Mouse (Mus musculus): Measurements from ENCODE around the gene Panx2. TPM values are rescaled to one million over a fixed set of nuclear protein-coding genes. Genes with fewer than 3 reads are reported as not detected.

The Panx2 gene
- polyA plus RNA-seq, 1 experiment from 2014 or later: 1.9 TPM

- DNase-seq (ENCODE audit: low spot score): no peak
- H3K4me3 ChIP-seq: no peak overlapping the region
- H3K27ac ChIP-seq: no peak overlapping the region
- 96% methylated on average over 1 of the region's 1 CpGs for WGBS
- H3K4me1 ChIP-seq: peaks cover 14% of the 10 kb centered on the region
- no peaks in the 10 kb centered on the region for H3K9me3 ChIP-seq
- H3K27me3 ChIP-seq (ENCODE audit: insufficient read depth, poor library complexity, severe bottlenecking): no peaks in the 10 kb centered on the region
- H3K36me3 ChIP-seq: peaks cover 82% of the 10 kb centered on the region
Observed at GRCm38 (mm10) chr15:89083906-89084305, 24.4 kb downstream of the Panx2 start.

GRCm38 (mm10) chr15:89084826-89085225, 25.3 kb downstream of the Panx2 start:
- H3K27ac ChIP-seq: no peak overlapping the region
- H3K4me1 ChIP-seq: peaks cover 18% of the 10 kb centered on the region
- H3K36me3 ChIP-seq: peaks cover 73% of the 10 kb centered on the region
- no peaks in the 10 kb centered on the region for H3K9me3 ChIP-seq
- DNase-seq (ENCODE audit: low spot score): no peak
- no peak overlapping the region for H3K4me3 ChIP-seq
- 90% methylated on average over 2 of the region's 2 CpGs for WGBS
- H3K27me3 ChIP-seq (ENCODE audit: insufficient read depth, poor library complexity, severe bottlenecking): no peaks in the 10 kb centered on the region

GRCm38 (mm10) chr15:89088607-89089247, 29.2 kb downstream of the Panx2 start, which contains the start of gene Selenoo:
Selenoo (plus strand) TSS chr15:89089084.
- H3K27me3 ChIP-seq (ENCODE audit: insufficient read depth, poor library complexity, severe bottlenecking): no peaks in the 10 kb centered on the region
- H3K36me3 ChIP-seq: peaks cover 53% of the 10 kb centered on the region
- no peaks in the 10 kb centered on the region for H3K9me3 ChIP-seq
- peak within 1 kb of the TSS; percentile 96 for H3K4me3 ChIP-seq
- peak; percentile 95 for DNase-seq (ENCODE audit: low spot score)
- WGBS: 2% methylated on average over 38 of the region's 38 CpGs
- H3K27ac ChIP-seq: peak within 1 kb of the TSS; percentile 90
- peaks cover 21% of the 10 kb centered on the region for H3K4me1 ChIP-seq

- 3% methylated on average over 68 of the region's 68 CpGs for WGBS
Observed at GRCm38 (mm10) chr15:89089248-89090051, 29.9 kb downstream of the Panx2 start.

GRCm38 (mm10) chr15:89090662-89091061, 31.1 kb downstream of the Panx2 start:
- no peak overlapping the region for H3K4me3 ChIP-seq
- WGBS: 89% methylated on average over 4 of the region's 4 CpGs
- peaks cover 54% of the 10 kb centered on the region for H3K36me3 ChIP-seq
- H3K27ac ChIP-seq: no peak overlapping the region
- H3K4me1 ChIP-seq: peaks cover 21% of the 10 kb centered on the region
- no peak for DNase-seq (ENCODE audit: low spot score)
- H3K9me3 ChIP-seq: no peaks in the 10 kb centered on the region
- no peaks in the 10 kb centered on the region for H3K27me3 ChIP-seq (ENCODE audit: insufficient read depth, poor library complexity, severe bottlenecking)

More at GRCm38 (mm10) chr15:89089248-89090051, 29.9 kb downstream of the Panx2 start:
- DNase-seq (ENCODE audit: low spot score): no peak
- Histone ChIP-seq H3K36me3 (peaks cover 54% of the 10 kb centered on the region), H3K4me3 (peak overlapping the region; percentile 96), H3K4me1 (peaks cover 21% of the 10 kb centered on the region), H3K27me3 (ENCODE audit: insufficient read depth, poor library complexity, severe bottlenecking) (no peaks in the 10 kb centered on the region), H3K9me3 (no peaks in the 10 kb centered on the region), H3K27ac (peak overlapping the region; percentile 90)

- Histone ChIP-seq H3K27ac (no peak overlapping the region), H3K4me1 (peaks cover 21% of the 10 kb centered on the region), H3K9me3 (no peaks in the 10 kb centered on the region), H3K36me3 (peaks cover 54% of the 10 kb centered on the region), H3K27me3 (ENCODE audit: insufficient read depth, poor library complexity, severe bottlenecking) (no peaks in the 10 kb centered on the region), H3K4me3 (no peak overlapping the region)
- WGBS: 80% methylated on average over 5 of the region's 5 CpGs
- no peak for DNase-seq (ENCODE audit: low spot score)
Observed at GRCm38 (mm10) chr15:89092181-89092580, 32.6 kb downstream of the Panx2 start.

- no peak for DNase-seq (ENCODE audit: low spot score)
- Histone ChIP-seq H3K27me3 (ENCODE audit: insufficient read depth, poor library complexity, severe bottlenecking) (no peaks in the 10 kb centered on the region), H3K36me3 (peaks cover 100% of the 10 kb centered on the region), H3K9me3 (no peaks in the 10 kb centered on the region), H3K27ac (no peak overlapping the region), H3K4me1 (no peaks in the 10 kb centered on the region), H3K4me3 (no peak overlapping the region)
- 90% methylated on average over 5 of the region's 5 CpGs for WGBS
Observed at GRCm38 (mm10) chr15:89097450-89097849, 37.9 kb downstream of the Panx2 start.

GRCm38 (mm10) chr15:89098616-89099015, 39.1 kb downstream of the Panx2 start:
- no peak for DNase-seq (ENCODE audit: low spot score)
- Histone ChIP-seq H3K27ac (no peak overlapping the region), H3K9me3 (no peaks in the 10 kb centered on the region), H3K4me3 (no peak overlapping the region), H3K27me3 (ENCODE audit: insufficient read depth, poor library complexity, severe bottlenecking) (no peaks in the 10 kb centered on the region), H3K4me1 (no peaks in the 10 kb centered on the region), H3K36me3 (peaks cover 100% of the 10 kb centered on the region)
- 87% methylated on average over 7 of the region's 7 CpGs for WGBS

GRCm38 (mm10) chr15:89100823-89101222, 41.3 kb downstream of the Panx2 start:
- Histone ChIP-seq H3K27me3 (ENCODE audit: insufficient read depth, poor library complexity, severe bottlenecking) (no peaks in the 10 kb centered on the region), H3K36me3 (peaks cover 100% of the 10 kb centered on the region), H3K27ac (no peak overlapping the region), H3K4me3 (no peak overlapping the region), H3K9me3 (no peaks in the 10 kb centered on the region), H3K4me1 (no peaks in the 10 kb centered on the region)
- no peak for DNase-seq (ENCODE audit: low spot score)
- WGBS: 91% methylated on average over 12 of the region's 12 CpGs

- H3K4me3 ChIP-seq: no peak overlapping the region
- H3K4me1 ChIP-seq: no peaks in the 10 kb centered on the region
- no peak overlapping the region for H3K27ac ChIP-seq
- H3K9me3 ChIP-seq: no peaks in the 10 kb centered on the region
- DNase-seq (ENCODE audit: low spot score): no peak
- WGBS: 79% methylated on average over 5 of the region's 5 CpGs
- no peaks in the 10 kb centered on the region for H3K27me3 ChIP-seq (ENCODE audit: insufficient read depth, poor library complexity, severe bottlenecking)
- H3K36me3 ChIP-seq: peaks cover 100% of the 10 kb centered on the region
Observed at GRCm38 (mm10) chr15:89102646-89103045, 43.1 kb downstream of the Panx2 start.

GRCm38 (mm10) chr15:89103921-89104320, 44.4 kb downstream of the Panx2 start:
- Histone ChIP-seq H3K9me3 (no peaks in the 10 kb centered on the region), H3K27me3 (ENCODE audit: insufficient read depth, poor library complexity, severe bottlenecking) (no peaks in the 10 kb centered on the region), H3K4me1 (no peaks in the 10 kb centered on the region), H3K36me3 (peaks cover 100% of the 10 kb centered on the region), H3K27ac (no peak overlapping the region), H3K4me3 (no peak overlapping the region)
- 81% methylated on average over 10 of the region's 10 CpGs for WGBS
- DNase-seq (ENCODE audit: low spot score): no peak

GRCm38 (mm10) chr15:89104425-89104824, 44.9 kb downstream of the Panx2 start:
- Histone ChIP-seq H3K27me3 (ENCODE audit: insufficient read depth, poor library complexity, severe bottlenecking) (no peaks in the 10 kb centered on the region), H3K4me3 (no peak overlapping the region), H3K27ac (no peak overlapping the region)

GRCm38 (mm10) chr15:89106073-89106472, 46.5 kb downstream of the Panx2 start:
- no peak overlapping the region for H3K27ac ChIP-seq
- no peak for DNase-seq (ENCODE audit: low spot score)
- no peaks in the 10 kb centered on the region for H3K9me3 ChIP-seq
- H3K4me1 ChIP-seq: no peaks in the 10 kb centered on the region
- no peaks in the 10 kb centered on the region for H3K27me3 ChIP-seq (ENCODE audit: insufficient read depth, poor library complexity, severe bottlenecking)
- H3K36me3 ChIP-seq: peaks cover 100% of the 10 kb centered on the region
- 89% methylated on average over 13 of the region's 13 CpGs for WGBS
- no peak overlapping the region for H3K4me3 ChIP-seq

More at GRCm38 (mm10) chr15:89104425-89104824, 44.9 kb downstream of the Panx2 start:
- no peaks in the 10 kb centered on the region for H3K9me3 ChIP-seq
- no peak for DNase-seq (ENCODE audit: low spot score)
- WGBS: 96% methylated on average over 8 of the region's 8 CpGs
- H3K36me3 ChIP-seq: peaks cover 100% of the 10 kb centered on the region
- no peaks in the 10 kb centered on the region for H3K4me1 ChIP-seq

Measured in heart, embryonic 10.5 days (tissue).